Mouse (Mus musculus): ENCODE measurements around the gene Uap1l1. TPM values are rescaled to one million over a fixed set of nuclear protein-coding genes. Genes with fewer than 3 reads are reported as not detected.

Uap1l1 gene
- polyA plus RNA-seq, 1 experiment from 2014 or later, result 7.4 TPM

Other genes starting within 250 kb of the Uap1l1 start
- 91.2 and 92.1 TPM in 2 replicates for gene Nrarp, start 184.9 kb downstream of the Uap1l1 start, polyA plus RNA-seq (2016; fragmentation: Nextera tagmentation; extraction: Ambion mirVana)
- gene Tor4a, start 168.8 kb downstream of the Uap1l1 start, polyA plus RNA-seq (2016; fragmentation: Nextera tagmentation; extraction: Ambion mirVana), result 1.4 and 1.6 TPM in 2 replicates
- 118 and 123 TPM in 2 replicates for gene Nelfb, start 154.2 kb downstream of the Uap1l1 start, polyA plus RNA-seq (2016; fragmentation: Nextera tagmentation; extraction: Ambion mirVana)
- not detected in 2 replicates for gene Stpg3, start 151.0 kb downstream of the Uap1l1 start, polyA plus RNA-seq (2016; fragmentation: Nextera tagmentation; extraction: Ambion mirVana)
- 0.21 and 1.6 TPM in 2 replicates for gene Fam166a, start 146.9 kb downstream of the Uap1l1 start, polyA plus RNA-seq (2016; fragmentation: Nextera tagmentation; extraction: Ambion mirVana)
- 460 and 476 TPM in 2 replicates for gene Tubb4b, start 141.0 kb downstream of the Uap1l1 start, polyA plus RNA-seq (2016; fragmentation: Nextera tagmentation; extraction: Ambion mirVana)
- not detected in 2 replicates for gene Slc34a3, start 131.3 kb downstream of the Uap1l1 start, polyA plus RNA-seq (2016; fragmentation: Nextera tagmentation; extraction: Ambion mirVana)
- not detected in 2 replicates for gene Rnf224, start 128.9 kb downstream of the Uap1l1 start, polyA plus RNA-seq (2016; fragmentation: Nextera tagmentation; extraction: Ambion mirVana)
- gene Rnf208, start 123.4 kb downstream of the Uap1l1 start, polyA plus RNA-seq (2016; fragmentation: Nextera tagmentation; extraction: Ambion mirVana), result 31.9 and 35.3 TPM in 2 replicates
- not detected in 2 replicates for gene Cysrt1, start 123.2 kb downstream of the Uap1l1 start, polyA plus RNA-seq (2016; fragmentation: Nextera tagmentation; extraction: Ambion mirVana)
- 5.1 and 5.2 TPM in 2 replicates for gene AL732309.1, start 118.8 kb downstream of the Uap1l1 start, polyA plus RNA-seq (2016; fragmentation: Nextera tagmentation; extraction: Ambion mirVana)
- 20.6 and 23.6 TPM in 2 replicates for gene Tmem203, start 110.2 kb downstream of the Uap1l1 start, polyA plus RNA-seq (2016; fragmentation: Nextera tagmentation; extraction: Ambion mirVana)
- gene Tprn, start 103.1 kb downstream of the Uap1l1 start, polyA plus RNA-seq (2016; fragmentation: Nextera tagmentation; extraction: Ambion mirVana), result 10.1 and 10.2 TPM in 2 replicates
- 210 and 216 TPM in 2 replicates for gene Ssna1, start 93.2 kb downstream of the Uap1l1 start, polyA plus RNA-seq (2016; fragmentation: Nextera tagmentation; extraction: Ambion mirVana)
- 143 and 144 TPM in 2 replicates for gene Anapc2, start 93.2 kb downstream of the Uap1l1 start, polyA plus RNA-seq (2016; fragmentation: Nextera tagmentation; extraction: Ambion mirVana)
- not detected in 2 replicates for gene Tmem210, start 77.5 kb downstream of the Uap1l1 start, polyA plus RNA-seq (2016; fragmentation: Nextera tagmentation; extraction: Ambion mirVana)
- not detected in 2 replicates for gene Lrrc26, start 75.8 kb downstream of the Uap1l1 start, polyA plus RNA-seq (2016; fragmentation: Nextera tagmentation; extraction: Ambion mirVana)
- gene Grin1, start 46.5 kb downstream of the Uap1l1 start, polyA plus RNA-seq (2016; fragmentation: Nextera tagmentation; extraction: Ambion mirVana), result 6.1 and 8.2 TPM in 2 replicates
- 72.2 and 72.9 TPM in 2 replicates for gene Man1b1, start 33.3 kb downstream of the Uap1l1 start, polyA plus RNA-seq (2016; fragmentation: Nextera tagmentation; extraction: Ambion mirVana)
- gene Dpp7, start 9.3 kb downstream of the Uap1l1 start, polyA plus RNA-seq (2016; fragmentation: Nextera tagmentation; extraction: Ambion mirVana), result 19.5 and 20.5 TPM in 2 replicates
- 52.1 and 52.3 TPM in 2 replicates for gene Sapcd2, start 6.6 kb upstream of the Uap1l1 start, polyA plus RNA-seq (2016; fragmentation: Nextera tagmentation; extraction: Ambion mirVana)
- 0.20 TPM in 2 replicates for gene Entpd2, start 30.2 kb upstream of the Uap1l1 start, polyA plus RNA-seq (2016; fragmentation: Nextera tagmentation; extraction: Ambion mirVana)
- 216 and 221 TPM in 2 replicates for gene Npdc1, start 33.7 kb upstream of the Uap1l1 start, polyA plus RNA-seq (2016; fragmentation: Nextera tagmentation; extraction: Ambion mirVana)
- gene Fut7, start 57.6 kb upstream of the Uap1l1 start, polyA plus RNA-seq (2016; fragmentation: Nextera tagmentation; extraction: Ambion mirVana), result 0.09 TPM in 1 of 2 replicates, not detected in the other
- gene Abca2, start 63.0 kb upstream of the Uap1l1 start, polyA plus RNA-seq (2016; fragmentation: Nextera tagmentation; extraction: Ambion mirVana), result 9.4 and 10.3 TPM in 2 replicates
- 2.5 and 2.9 TPM in 2 replicates for gene Clic3, start 91.2 kb upstream of the Uap1l1 start, polyA plus RNA-seq (2016; fragmentation: Nextera tagmentation; extraction: Ambion mirVana)
- 42.9 and 48.6 TPM in 2 replicates for gene Paxx, start 95.4 kb upstream of the Uap1l1 start, polyA plus RNA-seq (2016; fragmentation: Nextera tagmentation; extraction: Ambion mirVana)
- 1.5 and 1.8 TPM in 2 replicates for gene Ptgds, start 104.4 kb upstream of the Uap1l1 start, polyA plus RNA-seq (2016; fragmentation: Nextera tagmentation; extraction: Ambion mirVana)
- gene Lcn12, start 128.2 kb upstream of the Uap1l1 start, polyA plus RNA-seq (2016; fragmentation: Nextera tagmentation; extraction: Ambion mirVana), result not detected in 2 replicates
- gene Fbxw5, start 135.1 kb upstream of the Uap1l1 start, polyA plus RNA-seq (2016; fragmentation: Nextera tagmentation; extraction: Ambion mirVana), result 104 and 112 TPM in 2 replicates
- gene C8g, start 136.0 kb upstream of the Uap1l1 start, polyA plus RNA-seq (2016; fragmentation: Nextera tagmentation; extraction: Ambion mirVana), result 5.1 and 5.3 TPM in 2 replicates
- gene Traf2, start 181.3 kb upstream of the Uap1l1 start, polyA plus RNA-seq (2016; fragmentation: Nextera tagmentation; extraction: Ambion mirVana), result 32.3 and 32.4 TPM in 2 replicates
- gene Edf1, start 192.2 kb upstream of the Uap1l1 start, polyA plus RNA-seq (2016; fragmentation: Nextera tagmentation; extraction: Ambion mirVana), result 362 and 366 TPM in 2 replicates
- 5.1 and 7.2 TPM in 2 replicates for gene Mamdc4, start 209.2 kb upstream of the Uap1l1 start, polyA plus RNA-seq (2016; fragmentation: Nextera tagmentation; extraction: Ambion mirVana)
- gene Phpt1, start 209.5 kb upstream of the Uap1l1 start, polyA plus RNA-seq (2016; fragmentation: Nextera tagmentation; extraction: Ambion mirVana), result 166 and 173 TPM in 2 replicates
- gene Ajm1, start 216.1 kb upstream of the Uap1l1 start, polyA plus RNA-seq (2016; fragmentation: Nextera tagmentation; extraction: Ambion mirVana), result 1.8 and 1.9 TPM in 2 replicates
- gene Rabl6, start 242.8 kb upstream of the Uap1l1 start, polyA plus RNA-seq (2016; fragmentation: Nextera tagmentation; extraction: Ambion mirVana), result 69.3 and 71.0 TPM in 2 replicates

All from midbrain, embryonic 12.5 days (tissue).